Mouse (Mus musculus): ENCODE data around the gene Cysltr1.

Gene Cysltr1

GRCm38 (mm10) chrX:106603386-106603785 lies at the start of gene Cysltr1:
Gene Cysltr1 (minus strand): TSS chrX:106603679.
- no peak for DNase-seq (ENCODE audit: low spot score in 2 of 2)

GRCm38 (mm10) chrX:106634799-106635541 lies 31.5 kb upstream of the Cysltr1 start:
- no peak for DNase-seq (ENCODE audit: low spot score in 2 of 2)

DNA sequence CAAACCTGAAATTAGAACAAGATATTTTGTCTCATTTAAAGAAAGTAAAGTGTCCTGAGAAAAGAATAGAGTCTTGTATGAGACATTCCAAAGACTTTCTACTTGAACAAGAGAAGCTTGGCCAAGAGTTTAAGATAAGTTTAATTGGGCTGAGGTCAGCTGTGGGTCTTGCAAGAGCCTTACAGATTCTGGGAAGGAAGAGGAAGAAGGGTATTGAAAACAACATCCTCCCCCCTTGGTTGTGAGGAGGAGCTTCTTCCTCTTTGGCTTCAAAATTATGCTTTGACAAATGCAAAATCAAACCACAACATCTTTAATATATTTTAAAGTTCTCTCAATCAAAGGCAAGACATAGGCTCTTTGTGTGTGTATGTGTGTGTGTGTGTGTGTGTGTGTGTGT lies 30.1 kb upstream of the Cysltr1 start:
- no peak for DNase-seq (ENCODE audit: low spot score in 2 of 2)

- no peak for DNase-seq (ENCODE audit: low spot score in 2 of 2)
Observed at GRCm38 (mm10) chrX:106628514-106628913, 25.0 kb upstream of the Cysltr1 start.

- DNase-seq (ENCODE audit: low spot score in 2 of 2) = no peak
Observed at GRCm38 (mm10) chrX:106623667-106624066, 20.2 kb upstream of the Cysltr1 start.

- DNase-seq (ENCODE audit: low spot score in 2 of 2) = no peak
Observed at GRCm38 (mm10) chrX:106622512-106622911, 19.0 kb upstream of the Cysltr1 start.

GRCm38 (mm10) chrX:106602574-106603258 lies 763 bp downstream of the Cysltr1 start:
- DNase-seq (ENCODE audit: low spot score in 2 of 2) = no peak

DNA sequence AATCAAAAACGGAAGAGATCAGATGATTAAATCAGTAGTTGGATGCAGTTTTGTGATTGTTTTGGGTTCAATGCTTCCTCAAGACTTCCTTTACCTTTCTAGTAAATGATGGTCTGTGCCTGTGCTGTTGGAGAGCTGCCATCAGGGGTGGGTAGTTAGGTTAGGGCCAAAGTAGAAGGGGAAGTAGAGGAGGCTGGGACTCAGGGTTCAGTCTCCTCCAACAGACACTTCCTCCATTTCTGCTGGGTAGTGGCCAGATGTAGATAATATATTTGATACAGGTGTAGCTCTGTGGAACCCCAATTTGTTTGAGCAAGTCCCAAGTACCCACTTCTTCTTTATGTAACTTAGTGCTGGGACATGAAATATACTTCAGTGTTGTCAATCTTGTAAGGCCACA lies 7.6 kb downstream of the Cysltr1 start:
- DNase-seq (ENCODE audit: low spot score in 2 of 2) = no peak

GRCm38 (mm10) chrX:106593914-106594313 lies 9.6 kb downstream of the Cysltr1 start:
- DNase-seq (ENCODE audit: low spot score in 2 of 2) = no peak

- no peak for DNase-seq (ENCODE audit: low spot score in 2 of 2)
Observed at GRCm38 (mm10) chrX:106582886-106583285, 20.6 kb downstream of the Cysltr1 start, which contains the start of gene Gm5127. Gene Gm5127 (plus strand): TSS chrX:106583186.

GRCm38 (mm10) chrX:106582197-106582596 lies 21.3 kb downstream of the Cysltr1 start:
- DNase-seq (ENCODE audit: low spot score in 2 of 2) = no peak

DNA sequence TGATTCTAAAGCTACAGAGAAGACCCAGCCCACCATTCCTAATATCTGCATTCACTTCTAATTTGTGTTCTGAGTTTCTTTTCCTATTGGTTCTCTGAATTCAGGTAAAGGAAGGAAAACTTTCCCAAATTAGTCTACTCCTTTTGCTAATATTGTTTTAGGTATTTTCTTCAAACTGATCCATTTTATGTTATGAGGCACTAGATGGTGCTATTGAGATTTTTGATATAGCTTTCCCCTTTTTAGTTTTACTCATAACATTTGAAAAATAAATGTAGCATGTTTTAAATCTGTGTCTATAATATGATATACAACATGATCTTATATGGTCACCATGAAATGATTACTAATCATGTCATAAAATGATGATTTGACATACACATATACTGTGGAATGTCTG lies 23.1 kb downstream of the Cysltr1 start:
- no peak for DNase-seq (ENCODE audit: low spot score in 2 of 2)

DNA sequence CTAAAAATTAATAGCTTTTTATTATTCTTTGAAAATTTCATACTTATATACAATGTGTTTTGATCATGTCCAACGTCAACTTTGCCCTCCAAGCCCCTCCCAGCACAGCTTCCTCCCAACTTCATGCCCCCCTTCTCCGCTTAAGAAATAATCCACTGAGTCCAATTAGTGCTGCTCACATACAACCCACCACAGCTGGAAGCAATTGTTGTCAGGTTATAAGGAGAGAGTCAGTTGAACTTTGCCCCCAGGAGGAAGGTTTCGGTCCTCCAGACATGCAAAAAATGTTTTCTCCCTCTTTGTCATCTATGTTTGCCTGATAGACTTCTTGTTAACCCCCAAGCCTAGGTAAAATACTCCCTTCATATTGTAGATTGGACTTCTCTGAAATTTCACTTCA lies 24.5 kb downstream of the Cysltr1 start:
- no peak for DNase-seq (ENCODE audit: low spot score in 2 of 2)

DNA sequence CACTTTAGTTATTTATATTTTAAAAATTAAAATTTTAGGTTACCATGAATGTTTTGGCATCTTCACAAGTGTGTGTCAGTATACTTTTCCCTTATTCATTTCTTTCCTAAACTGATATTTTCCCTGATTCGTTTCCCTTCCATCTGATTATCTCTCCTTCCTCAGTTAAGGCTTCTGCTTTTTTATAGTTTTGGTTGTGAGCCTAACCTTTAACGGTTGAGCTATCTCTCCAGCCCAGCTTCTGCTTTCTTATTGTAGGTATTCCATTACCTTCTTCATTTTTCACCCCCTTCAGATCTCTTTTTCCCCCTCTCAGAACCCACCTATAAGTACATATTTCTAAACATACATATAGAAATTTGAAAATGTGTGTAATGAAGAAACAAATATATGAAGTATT lies 48.0 kb downstream of the Cysltr1 start:
- DNase-seq (ENCODE audit: low spot score in 2 of 2) = no peak

GRCm38 (mm10) chrX:106536359-106536758 lies 67.1 kb downstream of the Cysltr1 start:
- DNase-seq (ENCODE audit: low spot score in 2 of 2) = no peak
